Mouse (Mus musculus): ENCODE results near the gene H2-K1. TPM values are rescaled to one million over a fixed set of nuclear protein-coding genes. Genes with fewer than 3 reads are reported as not detected.

Gene H2-K1
- total RNA-seq, 4 experiments from 2014 or later, result 111 to 163 (median 123) TPM

DNA sequence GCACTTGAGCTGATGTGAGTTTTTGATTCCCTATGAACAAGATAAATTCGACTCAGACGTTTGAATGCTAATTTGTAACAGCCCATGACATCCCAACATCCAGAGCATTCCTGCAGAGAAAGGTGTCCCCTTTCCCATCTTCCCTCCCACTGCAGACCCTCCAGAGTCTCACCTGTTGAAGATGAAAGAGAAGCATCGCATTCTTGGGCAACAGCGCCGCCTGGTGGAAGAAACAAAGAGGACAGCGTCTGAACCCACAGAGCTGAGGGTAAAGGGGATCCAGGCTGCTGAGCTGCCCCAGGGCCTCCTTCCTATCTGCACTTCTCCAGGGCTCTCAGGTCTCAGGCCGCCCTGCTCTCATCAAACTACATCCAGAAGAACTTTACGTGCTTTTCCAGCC is 18.0 kb downstream of the H2-K1 start:
- peak; percentile 66 for DNase-seq (ENCODE audit: low spot score)

DNA sequence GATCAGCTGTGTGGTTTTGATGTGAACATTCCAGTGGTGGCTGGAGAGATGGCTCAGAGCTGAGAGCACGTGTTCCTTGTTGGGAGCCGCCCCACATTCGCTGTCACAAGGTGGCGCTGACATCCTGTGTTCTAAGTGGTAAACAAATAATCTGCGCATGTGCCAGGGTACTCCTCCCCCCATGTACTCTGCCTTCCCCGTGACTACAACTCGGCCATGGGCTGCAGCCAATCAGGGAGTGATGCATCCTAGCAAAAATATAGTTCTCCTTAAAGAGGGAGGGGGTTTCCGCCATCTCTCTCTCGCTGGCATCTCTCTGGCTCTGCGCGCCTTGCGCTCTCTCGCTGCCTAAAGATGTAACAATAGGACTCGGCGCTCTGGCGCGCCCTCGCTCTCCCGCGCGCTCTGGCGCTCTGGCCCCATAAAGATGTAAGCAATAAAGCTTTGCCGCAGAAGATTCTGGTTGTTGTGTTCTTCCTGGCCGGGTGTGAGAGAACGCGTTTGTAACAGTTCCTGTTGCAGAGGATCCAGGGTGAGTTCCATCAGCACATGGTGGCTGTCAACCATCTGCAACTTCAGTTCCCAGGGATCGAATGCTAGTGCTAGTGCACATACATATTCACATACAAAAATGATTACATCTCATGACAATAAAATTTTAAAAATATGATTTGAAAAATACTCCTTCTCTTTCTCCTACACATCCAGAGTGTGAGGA is 18.8 kb downstream of the H2-K1 start:
- DNase-seq (ENCODE audit: low spot score), result peak; percentile 91

DNA sequence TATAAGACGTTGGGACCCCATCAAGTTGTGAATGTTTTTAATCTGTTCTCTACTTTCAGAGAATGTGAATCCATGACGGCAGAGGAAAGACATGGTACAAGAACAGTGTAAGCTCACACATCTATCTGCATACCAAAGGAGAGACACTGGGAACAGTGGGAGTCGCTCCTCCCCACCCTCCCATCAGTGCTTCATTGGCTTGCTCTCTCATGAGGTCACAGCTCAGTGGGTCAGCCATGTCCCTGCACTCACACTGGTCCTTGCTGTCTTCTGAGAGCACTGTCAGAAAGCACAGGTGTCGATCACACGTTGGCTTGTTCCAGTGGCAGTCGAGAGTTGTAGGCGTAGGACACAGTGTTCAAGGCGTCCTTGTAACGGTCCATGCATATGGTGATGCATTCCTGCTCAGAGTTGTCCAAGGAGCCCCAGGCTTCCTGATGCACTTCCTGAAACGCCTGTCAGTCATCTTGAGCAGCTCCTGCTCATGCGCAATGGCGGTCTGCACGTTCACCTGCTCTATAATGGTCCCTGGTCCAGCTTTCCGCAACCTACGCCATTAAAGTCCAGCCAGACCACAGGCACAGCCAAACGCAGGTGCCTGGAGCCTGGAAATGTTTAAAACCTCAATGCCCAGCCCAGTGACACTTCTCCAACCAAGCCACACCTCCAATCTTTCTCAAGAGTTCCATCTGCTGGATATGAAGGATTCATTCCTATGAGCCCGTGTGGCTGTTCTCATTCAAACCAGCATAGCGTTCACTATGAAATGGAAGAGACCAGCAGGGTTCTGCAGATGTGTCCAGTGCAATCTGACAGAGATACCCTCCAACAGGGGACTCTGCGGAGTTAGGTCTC is 19.7 kb downstream of the H2-K1 start:
- DNase-seq (ENCODE audit: low spot score), result no peak

DNA sequence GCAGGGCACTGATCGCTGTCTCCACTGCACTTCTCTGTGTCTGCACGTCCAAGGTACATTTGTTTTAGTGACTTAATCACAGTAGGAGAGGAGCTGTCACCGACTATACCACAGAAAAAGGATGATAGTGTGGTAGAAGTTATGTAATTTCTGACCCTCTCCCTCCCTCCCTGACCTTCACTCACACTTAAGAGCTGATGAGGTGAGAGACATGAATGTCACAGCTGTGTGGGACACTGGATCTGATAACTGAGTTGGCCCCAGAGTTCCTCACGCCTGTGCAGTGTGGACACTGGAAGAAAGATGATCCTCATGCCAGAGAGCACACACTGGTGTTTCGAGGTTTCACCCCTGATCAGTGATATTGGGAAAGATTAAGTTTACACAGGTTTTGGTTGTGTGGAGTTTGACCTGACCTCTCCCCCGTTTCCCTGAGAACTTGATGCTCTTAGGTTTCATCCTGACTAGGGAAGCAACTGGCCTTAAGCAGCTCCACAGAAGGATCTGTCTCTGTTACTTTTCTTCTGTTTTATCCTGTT is 20.6 kb downstream of the H2-K1 start:
- DNase-seq (ENCODE audit: low spot score), result no peak

DNA sequence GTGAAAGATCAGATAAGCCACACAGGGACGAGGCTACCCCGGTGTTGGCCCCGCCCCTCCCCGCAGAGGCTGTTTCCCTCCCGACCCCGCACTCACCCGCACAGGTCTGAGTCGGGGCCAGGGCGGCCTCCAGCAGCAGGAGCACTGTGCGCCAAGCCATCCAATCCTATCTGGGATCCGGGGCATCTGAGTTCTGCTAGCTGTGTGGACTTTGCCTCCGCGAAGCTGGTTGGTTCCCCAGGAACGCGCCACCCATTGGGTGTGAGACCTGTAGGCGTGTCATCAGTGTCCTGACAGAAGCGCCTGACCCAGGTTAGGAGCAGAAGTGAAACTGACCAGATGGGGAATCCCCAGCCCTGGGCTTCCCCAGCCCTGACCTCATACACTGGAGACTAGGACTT is 21.5 kb downstream of the H2-K1 start:
- DNase-seq (ENCODE audit: low spot score), result peak; percentile 90

DNA sequence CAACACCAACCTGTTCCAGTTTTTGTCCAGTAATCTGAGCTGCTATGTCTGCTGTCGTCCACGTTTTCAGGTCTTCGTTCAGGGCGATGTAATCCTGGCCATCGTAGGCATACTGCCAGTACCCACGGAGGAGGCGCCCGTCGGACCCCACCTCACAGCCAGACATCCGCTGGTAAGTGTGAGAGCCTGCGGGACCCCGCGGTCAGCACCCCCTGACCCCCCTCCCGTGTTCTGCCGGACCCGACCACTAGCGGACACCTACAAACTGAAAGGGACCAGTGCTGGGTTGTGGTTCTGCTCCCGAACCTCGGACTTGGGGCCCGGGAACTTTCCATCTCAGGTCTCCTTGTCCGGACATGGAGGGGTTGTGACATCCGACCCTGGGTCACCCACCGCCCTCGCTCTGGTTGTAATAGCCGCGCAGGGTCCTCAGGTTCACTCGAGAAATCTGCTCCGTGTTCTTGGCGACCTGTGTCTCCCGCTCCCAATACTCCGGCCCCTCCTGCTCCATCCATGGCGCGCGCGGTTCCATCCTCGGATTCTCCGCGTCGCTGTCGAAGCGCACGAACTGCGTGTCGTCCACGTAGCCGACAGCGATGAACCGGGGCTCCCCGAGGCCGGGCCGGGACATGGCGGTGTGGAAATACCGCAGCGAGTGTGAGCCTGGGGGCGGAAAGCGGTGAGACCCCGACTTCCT is 22.1 kb downstream of the H2-K1 start:
- DNase-seq (ENCODE audit: low spot score), result no peak

DNA sequence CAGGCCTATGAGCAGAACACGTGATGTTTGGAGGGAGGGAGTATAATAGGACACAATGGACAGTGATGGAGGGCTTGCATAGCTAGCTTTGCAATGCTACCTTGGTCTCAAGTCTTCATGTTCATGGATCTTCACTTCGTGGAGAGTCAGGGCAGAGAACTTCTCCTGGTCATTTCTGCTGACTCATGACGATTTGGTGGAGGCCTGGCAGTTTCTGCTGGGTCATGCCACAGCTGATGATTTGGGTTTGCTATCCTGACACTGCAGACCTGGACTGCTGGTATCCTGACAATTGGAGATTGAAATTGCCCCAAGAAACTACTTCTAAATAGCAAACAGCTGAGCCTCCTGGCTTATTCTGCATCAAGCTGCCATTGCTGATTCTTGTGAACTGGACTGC is 26.6 kb downstream of the H2-K1 start:
- no peak for DNase-seq (ENCODE audit: low spot score)

DNA sequence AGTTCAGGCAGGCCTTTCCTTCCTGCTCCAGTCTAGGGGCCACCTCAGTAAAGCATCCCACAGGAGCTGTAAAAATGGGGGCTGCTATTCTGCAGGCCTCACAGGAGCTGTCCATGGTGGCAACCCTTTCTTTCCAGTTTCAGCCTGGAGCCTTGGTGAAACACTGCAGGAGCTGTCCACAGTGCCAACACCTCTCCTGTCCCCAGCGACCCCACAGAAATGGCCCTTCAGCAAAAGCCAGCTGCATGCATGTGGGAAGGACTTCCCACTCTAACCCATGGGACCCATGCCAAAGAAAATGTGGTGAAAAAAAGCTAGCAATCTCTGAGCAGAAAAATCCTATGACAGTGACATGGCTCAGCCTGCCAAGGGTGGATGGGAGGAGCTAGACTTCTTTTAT is 27.5 kb downstream of the H2-K1 start:
- DNase-seq (ENCODE audit: low spot score), result no peak

DNA sequence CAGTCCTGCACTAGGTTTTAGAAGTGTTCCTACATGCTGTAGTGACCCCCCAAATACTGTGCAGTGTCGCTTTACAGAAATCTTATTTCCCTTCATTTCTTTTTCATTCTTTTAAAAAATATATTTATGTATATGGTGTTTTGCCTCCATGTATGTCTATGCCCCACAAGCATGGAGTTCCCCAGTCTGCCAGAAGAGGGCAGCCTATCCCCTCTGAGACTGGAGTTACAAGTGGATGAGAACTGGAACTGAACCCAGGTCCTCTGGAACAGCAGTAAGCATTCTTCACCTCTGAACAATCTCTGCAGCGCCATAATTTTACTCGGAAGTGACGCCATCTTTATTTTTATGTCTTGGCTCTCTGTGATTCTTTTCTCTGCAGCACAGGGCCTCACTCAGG is 30.8 kb downstream of the H2-K1 start:
- no peak for DNase-seq (ENCODE audit: low spot score)

DNA sequence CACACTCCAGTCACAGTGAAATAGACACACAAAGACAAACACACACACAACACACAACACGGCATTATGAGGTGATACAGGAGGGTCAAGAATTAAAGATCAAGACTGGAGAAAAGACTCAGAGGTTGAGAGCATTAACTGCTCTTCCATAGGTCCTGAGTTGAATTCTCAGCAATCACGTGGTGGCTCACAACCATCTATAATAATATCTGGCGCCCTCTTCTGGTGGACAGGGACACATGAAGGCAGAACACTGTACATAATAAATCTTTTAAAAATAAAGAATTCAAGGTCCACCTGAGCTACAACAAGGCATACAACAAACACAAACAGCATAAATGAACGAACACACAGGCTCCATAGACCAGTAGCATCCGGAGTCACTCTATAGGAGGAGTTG is 31.2 kb downstream of the H2-K1 start:
- no peak for DNase-seq (ENCODE audit: low spot score)

DNA sequence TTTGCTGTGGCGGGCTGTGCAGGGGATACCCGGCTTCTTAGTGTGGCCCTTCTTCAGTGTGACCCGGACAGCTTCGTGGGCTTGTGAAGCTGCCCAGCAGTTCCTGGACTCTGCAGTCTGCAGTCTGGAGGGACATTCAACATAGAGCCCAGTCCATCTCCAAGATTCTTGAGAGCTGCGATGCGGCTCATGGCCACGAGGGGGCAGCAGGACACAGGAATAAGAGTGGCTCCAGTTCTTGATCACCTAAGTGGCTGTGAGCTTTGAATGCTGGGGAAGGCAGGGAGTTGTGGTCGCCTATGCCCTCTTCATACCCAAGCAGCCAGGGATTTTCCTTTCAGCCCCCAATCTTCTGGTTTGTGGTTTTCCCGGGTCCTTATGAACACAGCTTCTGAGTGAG is 31.7 kb downstream of the H2-K1 start:
- peak; percentile 77 for DNase-seq (ENCODE audit: low spot score)

DNA sequence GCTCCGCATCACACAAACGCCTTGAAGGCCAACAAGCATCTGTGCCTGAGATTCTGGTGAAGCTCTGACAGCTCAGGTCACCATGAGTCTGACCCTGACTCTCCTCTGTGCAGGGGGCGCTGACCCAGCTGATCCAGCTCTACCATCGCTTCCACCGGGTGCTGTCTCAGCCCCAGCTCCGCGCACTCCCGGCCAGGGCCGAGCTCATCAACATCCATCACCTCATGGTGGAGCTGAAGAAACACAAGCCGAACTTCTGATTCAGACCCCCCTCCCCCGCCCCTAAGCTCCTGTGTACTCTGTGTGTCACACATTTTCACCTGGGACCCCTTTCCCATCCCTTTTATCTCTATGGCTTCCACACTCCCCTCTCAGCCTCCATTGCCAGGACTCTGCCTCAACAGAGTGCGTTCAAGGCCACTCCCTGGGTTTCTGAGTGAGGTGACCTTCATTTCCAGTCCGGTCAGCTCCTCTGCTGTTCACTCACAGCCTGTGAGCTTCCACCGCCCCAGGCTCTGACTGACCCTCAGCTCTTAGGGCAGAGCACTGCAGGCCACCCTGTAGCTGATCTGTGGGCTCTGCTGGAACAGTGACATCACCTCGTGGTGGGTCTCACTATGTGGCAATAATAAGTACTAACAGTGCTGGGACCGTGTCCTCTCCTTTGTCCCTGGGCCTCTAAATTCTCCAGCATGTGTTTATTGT is 34.1 kb downstream of the H2-K1 start:
- no peak for DNase-seq (ENCODE audit: low spot score)

DNA sequence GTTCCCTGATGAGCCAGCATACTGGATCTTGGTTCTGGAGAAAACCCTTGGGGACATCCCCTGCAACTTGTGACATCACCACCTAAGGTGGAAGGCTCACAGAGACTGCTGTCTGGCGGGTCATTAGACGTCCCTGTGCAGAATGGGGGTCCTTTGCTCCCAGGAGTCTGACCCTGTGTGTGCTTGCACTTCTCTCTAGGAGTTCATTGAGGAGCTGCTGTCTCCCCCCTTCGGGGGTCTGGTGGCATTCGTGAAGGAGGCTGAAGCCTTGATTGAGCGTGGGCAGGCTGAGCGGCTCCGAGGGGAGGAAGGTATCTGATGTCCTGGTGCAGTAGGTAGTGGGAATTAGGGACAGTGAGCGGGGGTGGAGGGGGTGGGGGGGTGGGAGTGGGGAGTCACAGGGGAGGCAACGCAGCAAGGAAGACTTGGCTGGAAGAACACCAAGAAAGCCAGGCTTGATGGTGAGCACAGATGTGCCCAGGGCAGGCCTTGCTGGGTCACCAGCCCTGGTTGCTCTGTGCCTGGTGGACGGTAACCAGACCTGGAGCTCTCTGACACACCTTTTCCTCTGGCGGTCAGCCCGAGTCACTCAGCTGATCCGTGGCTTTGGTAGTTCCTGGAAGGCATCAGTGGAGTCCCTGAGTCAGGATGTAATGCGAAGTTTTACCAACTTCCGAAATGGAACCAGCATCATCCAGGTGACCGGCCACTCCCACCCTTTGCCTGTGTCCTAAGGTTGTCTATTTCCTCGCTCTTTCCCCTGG is 34.9 kb downstream of the H2-K1 start:
- DNase-seq (ENCODE audit: low spot score), result no peak

DNA sequence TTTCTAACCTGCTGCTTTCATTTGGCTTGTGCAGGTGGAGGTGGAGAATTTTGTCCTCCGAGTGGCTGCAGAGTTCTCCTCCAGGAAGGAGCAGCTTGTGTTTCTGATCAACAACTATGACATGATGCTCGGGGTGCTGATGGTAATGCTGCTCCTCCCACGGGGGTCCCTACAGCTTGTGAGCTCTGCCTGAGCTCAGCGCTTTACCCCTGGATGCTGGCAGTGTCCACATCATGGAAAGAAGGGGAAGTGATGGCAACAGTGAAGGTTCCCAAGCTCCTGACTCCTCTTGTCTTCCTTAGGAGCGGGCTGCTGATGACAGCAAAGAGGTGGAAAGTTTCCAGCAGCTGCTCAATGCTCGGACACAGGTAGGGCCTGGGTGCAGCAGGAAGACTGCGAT is 37.3 kb downstream of the H2-K1 start:
- DNase-seq (ENCODE audit: low spot score), result no peak

DNA sequence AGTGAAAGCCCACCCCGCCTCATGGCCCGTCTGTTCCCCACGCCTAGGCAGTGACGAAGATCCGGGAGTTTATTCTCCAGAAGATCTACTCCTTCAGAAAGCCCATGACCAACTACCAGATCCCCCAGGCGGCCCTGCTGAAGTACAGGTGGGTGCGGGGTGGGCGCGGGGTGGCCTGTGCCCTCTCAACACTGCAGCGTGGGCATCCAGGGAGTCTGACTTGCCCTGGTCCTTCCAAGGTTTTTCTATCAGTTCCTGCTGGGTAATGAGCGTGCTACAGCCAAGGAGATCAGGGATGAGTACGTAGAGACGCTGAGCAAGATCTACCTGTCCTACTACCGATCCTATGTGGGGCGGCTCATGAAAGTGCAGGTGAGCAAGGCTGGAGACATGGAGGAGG is 40.2 kb downstream of the H2-K1 start:
- DNase-seq (ENCODE audit: low spot score), result no peak

DNA sequence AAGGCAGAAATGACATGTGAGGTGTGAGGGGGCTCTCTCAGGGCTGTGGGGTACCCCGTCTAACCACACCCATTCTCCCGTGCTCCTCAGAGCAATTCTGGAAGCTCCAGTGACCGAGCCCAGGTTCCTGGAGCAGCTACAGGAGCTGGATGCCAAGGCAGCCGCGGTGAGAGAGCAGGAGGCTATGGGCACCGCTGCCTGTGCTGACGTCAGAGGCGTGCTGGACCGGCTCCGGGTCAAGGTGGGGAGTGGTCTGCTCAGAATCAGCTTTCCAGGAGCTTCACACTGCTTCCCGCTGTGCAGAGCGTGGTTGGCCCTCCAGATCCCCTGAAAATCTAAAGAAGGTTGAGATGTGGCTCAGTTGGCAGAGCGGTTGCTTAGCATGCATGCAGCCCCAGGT is 41.0 kb downstream of the H2-K1 start:
- DNase-seq (ENCODE audit: low spot score), result no peak

DNA sequence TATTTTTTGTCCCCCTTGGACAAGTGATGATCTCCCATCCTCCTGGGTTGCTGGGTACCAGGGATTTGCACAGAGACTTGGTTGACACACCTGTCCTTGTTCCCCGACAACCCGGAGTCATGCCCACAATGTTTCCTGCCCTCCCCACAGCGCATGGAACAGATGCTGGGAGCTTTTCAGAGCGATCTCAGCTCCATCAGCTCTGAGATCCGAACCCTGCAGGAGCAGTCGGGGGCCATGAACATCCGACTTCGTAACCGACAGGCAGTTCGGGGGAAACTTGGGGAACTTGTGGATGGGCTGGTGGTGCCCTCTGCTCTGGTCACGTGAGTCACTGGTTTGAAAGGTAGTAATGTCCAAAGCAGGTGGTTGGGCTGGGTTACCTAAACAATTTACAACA is 41.7 kb downstream of the H2-K1 start:
- no peak for DNase-seq (ENCODE audit: low spot score)

DNA sequence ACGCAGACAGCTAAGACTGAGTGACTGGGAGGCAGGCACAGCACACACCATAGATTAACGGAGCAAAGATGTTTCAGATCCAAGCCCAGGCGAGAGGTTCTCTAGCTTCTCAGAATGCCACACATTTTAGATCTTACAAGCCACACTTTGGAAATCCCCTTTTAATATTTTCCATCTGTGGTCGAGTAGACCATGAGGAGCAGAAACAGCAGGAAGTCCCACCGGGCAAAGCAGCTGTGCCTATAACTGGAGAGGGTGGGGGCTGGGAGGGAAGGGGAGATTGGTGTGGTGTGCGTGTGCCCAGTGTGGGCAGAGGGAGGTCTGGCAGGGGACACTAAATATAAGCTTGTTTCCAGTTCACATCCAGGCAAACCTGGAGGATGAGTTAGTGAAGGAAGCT is 42.7 kb downstream of the H2-K1 start:
- no peak for DNase-seq (ENCODE audit: low spot score)

DNA sequence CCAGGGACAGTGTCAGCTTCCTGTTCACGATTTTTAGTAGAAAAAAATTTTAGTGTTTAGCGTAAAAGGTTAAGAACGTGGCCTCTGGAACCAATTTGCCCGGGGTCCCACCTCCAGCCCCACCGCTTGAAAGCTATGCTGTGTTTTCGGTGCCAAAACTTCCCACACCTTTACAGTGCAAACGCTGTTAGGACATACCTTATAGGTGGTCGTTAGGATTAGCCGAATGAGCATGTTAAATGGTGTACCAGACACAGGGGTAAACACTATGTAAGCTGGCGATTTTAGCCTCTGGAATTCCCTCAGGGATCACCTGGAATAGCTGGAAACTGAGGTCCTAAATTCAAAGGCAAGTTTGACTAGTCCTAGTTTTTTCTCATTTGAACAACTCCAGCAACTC is 43.8 kb downstream of the H2-K1 start:
- no peak for DNase-seq (ENCODE audit: low spot score)

DNA sequence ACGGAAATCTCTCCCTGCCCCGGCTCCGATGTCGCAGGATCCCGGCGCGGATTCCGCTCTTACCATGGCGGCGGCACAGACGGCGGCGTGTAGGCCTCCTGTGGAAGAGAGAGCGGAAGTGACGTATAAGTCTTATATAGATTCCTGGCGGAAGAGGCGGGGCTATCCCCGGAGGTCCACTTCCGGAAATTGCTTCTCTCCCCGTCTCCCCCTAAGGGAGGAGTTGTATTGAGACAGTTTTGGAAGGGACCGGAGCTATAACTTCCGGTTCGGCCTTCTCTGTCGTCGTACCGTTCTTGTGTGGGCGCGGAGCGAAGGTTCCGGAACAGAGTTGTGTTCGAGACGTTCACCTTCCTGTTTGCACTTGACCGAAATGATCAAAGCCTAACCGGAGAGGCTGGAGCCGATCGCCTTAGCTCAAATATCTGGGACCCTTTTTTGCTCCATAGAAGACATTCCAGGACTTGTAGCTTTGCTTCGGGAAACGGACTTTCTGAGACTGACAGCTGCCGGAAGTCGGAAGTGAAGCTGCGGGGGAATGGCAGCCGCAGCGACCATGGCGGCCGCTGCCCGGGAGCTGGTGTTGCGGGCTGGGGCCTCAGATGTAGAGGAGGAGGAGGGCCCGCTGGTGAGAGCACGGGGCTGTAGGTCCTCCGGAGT is 44.5 kb downstream of the H2-K1 start, which contains the start of the genes Vps52 and Rps18:
Gene Vps52, plus strand, starts transcription at position 258 of the 660 bp plus-strand sequence.
Gene Rps18, minus strand, starts transcription at position 447 of the 660 bp plus-strand sequence.
- peak; percentile 98 for DNase-seq (ENCODE audit: low spot score)

Measured in heart, adult 8-10 months (tissue).